Mouse (Mus musculus) bone marrow macrophage, adult 2 months (primary cell): Measurements from ENCODE around the gene Rapgef2.

ENCODE experiments used
- CTCF ChIP-seq: IDR thresholded peaks from 2 replicates; pipeline ENCODE4 v1.5.1; 2012; ENCODE audit warnings: low read depth, mild to moderate bottlenecking, low read length, moderate library complexity
- POLR2A ChIP-seq: IDR thresholded peaks from 2 replicates; pipeline ENCODE4 v1.6.1; 2012; ENCODE audit warnings: mild to moderate bottlenecking, low read depth, low read length, borderline replicate concordance

DNA sequence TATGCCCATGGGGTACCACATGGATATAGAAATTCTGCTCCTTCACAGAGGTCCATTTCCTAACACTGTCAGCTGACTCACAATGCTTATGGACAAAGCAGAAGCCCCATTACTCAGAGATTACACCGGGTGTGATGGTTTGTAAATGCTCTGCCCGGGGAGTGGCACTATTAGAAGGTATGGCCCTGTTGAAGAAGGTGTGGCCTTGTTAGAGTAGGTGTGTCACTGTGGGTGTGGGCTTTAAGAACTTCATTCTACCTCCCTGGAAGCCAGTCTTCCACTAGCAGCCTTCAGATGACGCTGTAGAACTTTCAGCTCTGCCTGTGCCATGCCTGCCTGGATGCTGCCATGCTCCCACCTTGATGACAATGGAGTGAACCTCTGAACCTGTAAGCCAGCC is 32.3 kb downstream of the Rapgef2 start:
- TF ChIP-seq POLR2A: no peak
- no peak for TF ChIP-seq CTCF
